Mouse (Mus musculus) small intestine, adult 2 months (tissue): ENCODE data around the gene Hspb11. TPM values are rescaled to one million over a fixed set of nuclear protein-coding genes. Genes with fewer than 3 reads are reported as not detected.

Source experiments
- H3K27ac ChIP-seq: fragments of 200-500 bp; 2 replicates; pipeline ENCODE4 v1.5.1; 2012; ENCODE audit warnings: low read depth, low read length, control low read depth, inconsistent platforms; ENCODE audit not compliant: insufficient read depth
- H3K27me3 ChIP-seq: fragments of 200-500 bp; 2 replicates; pipeline ENCODE4 v1.6.1; 2012; ENCODE audit warnings: mild to moderate bottlenecking, moderate library complexity, low read length, inconsistent platforms; ENCODE audit not compliant: control insufficient read depth, insufficient read depth
- H3K36me3 ChIP-seq: fragments of 200-500 bp; 2 replicates; pipeline ENCODE4 v1.6.1; 2012; ENCODE audit warnings: mild to moderate bottlenecking, low read length, control low read depth, inconsistent platforms; ENCODE audit not compliant: control insufficient read depth, insufficient read depth
- H3K4me1 ChIP-seq: fragments of 200-500 bp; 2 replicates; pipeline ENCODE4 v1.6.1; 2012; ENCODE audit warnings: low read length, inconsistent platforms, mixed read lengths; ENCODE audit not compliant: control insufficient read depth, insufficient read depth, insufficient read length
- H3K4me3 ChIP-seq: fragments of 200-500 bp; 2 replicates; pipeline ENCODE4 v1.5.1; 2012; ENCODE audit warnings: low read depth, mild to moderate bottlenecking, control low read depth, inconsistent platforms, low read length, moderate library complexity
- CTCF ChIP-seq: fragments of 200-500 bp; IDR thresholded peaks from 2 replicates; pipeline ENCODE4 v1.5.1; 2012; ENCODE audit warnings: low read depth, mild to moderate bottlenecking, control low read depth, inconsistent platforms, low read length, moderate library complexity, mixed read lengths; ENCODE audit not compliant: insufficient replicate concordance, insufficient read length; ENCODE audit errors: extremely low read depth
- POLR2A ChIP-seq: fragments of 200-500 bp; IDR thresholded peaks from 2 replicates; pipeline ENCODE4 v1.6.1; 2012; ENCODE audit warnings: low read depth, mild to moderate bottlenecking, control low read depth, inconsistent platforms, low read length, moderate library complexity
- WGBS: fragments of 180-500 bp; shearing (Covaris S2); methylation state at CpG from one replicate; pipeline ENCODE4 v1.1.7; 2018; 5-methylcytosine and 5-hydroxymethylcytosine counted together
- polyA plus RNA-seq: library from polyadenylated mRNA; depleted of rRNA; stranded (reverse); fragments of >200 nt; gene quantifications from 2 replicates; pipeline ENCODE4 v1.2.3, GENCODE M21; 2012; rRNA removed

The Hspb11 gene
- polyA plus RNA-seq, result 0.65 TPM in 1 of 2 replicates, not detected in the other

- no peaks in the 10 kb centered on the region for H3K36me3 ChIP-seq
- peak within 1 kb of the TSS; percentile 89 for H3K4me3 ChIP-seq
- H3K4me1 ChIP-seq, result peaks cover 6% of the 10 kb centered on the region; the same call in 1 of the 2 replicates
- H3K27ac ChIP-seq, result peak within 1 kb of the TSS; percentile 25
- under 1% methylated on average over 97 of the region's 101 CpGs for WGBS
- TF ChIP-seq POLR2A (peak; percentile 38), CTCF (peak; percentile 43; the same call in 1 of the 2 replicates)
- no peaks in the 10 kb centered on the region for H3K27me3 ChIP-seq
These were observed at the start of gene Hspb11, which contains the start of gene Lrrc42 for GRCm38 (mm10) chr4:107253125-107254091. Hspb11 (plus strand) TSS chr4:107253593. Lrrc42 (minus strand) TSS chr4:107253532.

- Histone ChIP-seq H3K4me1 (no peaks in the 10 kb centered on the region), H3K27ac (no peak overlapping the region), H3K4me3 (no peak overlapping the region), H3K36me3 (peaks cover 30% of the 10 kb centered on the region), H3K27me3 (no peaks in the 10 kb centered on the region)
- TF ChIP-seq CTCF (no peak), POLR2A (no peak)
- WGBS, result 97% methylated on average over 2 of the region's 2 CpGs
These were observed 46.4 kb upstream of the Hspb11 start for GRCm38 (mm10) chr4:107207016-107207415.

- no peak within 1 kb of the TSS for H3K4me3 ChIP-seq
- WGBS, result 78% methylated on average over 3 of the region's 3 CpGs
- no peak within 1 kb of the TSS for H3K27ac ChIP-seq
- peaks cover 19% of the 10 kb centered on the region for H3K36me3 ChIP-seq
- H3K4me1 ChIP-seq, result no peaks in the 10 kb centered on the region
- TF ChIP-seq CTCF (no peak), POLR2A (no peak)
- H3K27me3 ChIP-seq, result no peaks in the 10 kb centered on the region
These were observed 44.5 kb upstream of the Hspb11 start, which contains the start of gene Ldlrad1 for GRCm38 (mm10) chr4:107208880-107209279. Ldlrad1 (plus strand) TSS chr4:107209180.

DNA sequence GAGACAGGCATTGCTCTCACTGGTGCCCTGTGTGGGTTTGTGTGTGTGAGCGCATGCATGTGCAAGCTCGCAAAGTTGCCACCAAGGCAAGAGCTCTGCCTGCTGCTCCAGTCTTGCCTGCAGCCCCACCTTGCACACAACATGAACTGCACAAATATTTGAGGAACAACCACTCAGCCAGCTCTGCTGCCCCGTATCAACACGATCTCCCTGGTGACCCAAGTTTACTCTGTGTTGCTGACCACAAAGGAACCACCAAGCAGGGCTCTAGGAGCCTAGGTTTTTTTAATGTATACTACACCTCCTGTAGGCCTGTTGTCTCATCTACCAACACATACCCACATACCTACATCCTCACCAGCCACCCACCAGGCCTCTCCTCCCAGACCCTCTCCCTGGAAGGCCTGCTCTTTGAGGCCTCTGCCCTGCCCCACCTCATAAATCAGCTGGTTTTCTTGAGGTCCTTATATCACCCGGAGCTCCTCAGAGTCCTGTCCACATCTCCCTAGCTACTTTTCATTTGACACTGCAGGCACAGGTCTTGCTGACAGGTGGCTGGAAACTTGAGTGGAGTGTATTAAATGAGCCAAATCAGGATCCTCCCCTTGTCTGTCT, 42.8 kb upstream of the Hspb11 start:
- H3K4me3 ChIP-seq, result no peak overlapping the region
- peaks cover 7% of the 10 kb centered on the region for H3K36me3 ChIP-seq
- WGBS, result 44% methylated on average over 5 of the region's 5 CpGs
- TF ChIP-seq POLR2A, result no peak
- no peak for TF ChIP-seq CTCF
- no peaks in the 10 kb centered on the region for H3K4me1 ChIP-seq
- H3K27ac ChIP-seq, result no peak overlapping the region
- no peaks in the 10 kb centered on the region for H3K27me3 ChIP-seq

DNA sequence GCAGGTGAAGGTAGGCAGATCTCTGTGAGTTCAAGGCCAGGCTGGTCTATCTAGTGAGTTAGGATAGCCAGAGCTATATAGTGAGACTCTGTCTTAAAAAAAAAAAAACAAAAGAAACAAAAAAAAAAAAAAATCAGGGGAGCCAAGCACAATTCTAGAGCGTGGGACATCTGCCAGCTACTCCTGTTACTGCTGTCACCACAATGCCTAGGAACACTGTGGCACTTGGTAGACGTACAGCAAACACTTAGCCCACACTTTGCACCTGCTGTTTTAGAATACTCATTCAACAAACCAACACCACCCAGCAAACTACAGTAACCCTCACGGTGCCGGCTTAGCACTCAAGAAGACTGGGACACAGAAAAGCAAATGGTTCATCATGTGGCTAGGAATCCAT, 41.9 kb upstream of the Hspb11 start:
- no peak overlapping the region for H3K27ac ChIP-seq
- no peak overlapping the region for H3K4me3 ChIP-seq
- no peaks in the 10 kb centered on the region for H3K4me1 ChIP-seq
- WGBS, result 58% methylated on average over 4 of the region's 4 CpGs
- TF ChIP-seq POLR2A, result no peak
- no peak for TF ChIP-seq CTCF
- no peaks in the 10 kb centered on the region for H3K27me3 ChIP-seq
- H3K36me3 ChIP-seq, result peaks cover 4% of the 10 kb centered on the region; the same call in 1 of the 2 replicates

DNA sequence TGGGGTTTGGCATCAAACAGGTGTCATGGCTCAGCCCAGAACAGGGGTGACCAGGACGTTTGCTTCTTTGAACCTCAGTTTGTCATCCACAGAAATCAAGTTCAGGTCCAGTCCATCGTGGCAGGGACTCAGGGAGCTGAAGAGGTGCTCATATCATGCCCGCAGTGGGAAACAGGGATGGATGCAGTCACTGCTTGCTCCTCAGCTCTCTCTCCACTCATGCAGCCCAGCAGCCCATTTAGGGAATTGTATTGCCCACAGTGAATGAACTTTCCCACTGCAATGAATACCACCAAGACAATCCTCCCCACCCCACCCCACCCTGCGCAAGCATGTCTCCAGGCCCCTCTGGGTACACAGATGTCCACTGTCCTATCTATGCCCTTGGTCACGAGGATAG, 41.5 kb upstream of the Hspb11 start:
- peaks cover under 1% of the 10 kb centered on the region; the same call in 1 of the 2 replicates for H3K4me1 ChIP-seq
- peaks cover 4% of the 10 kb centered on the region; the same call in 1 of the 2 replicates for H3K36me3 ChIP-seq
- no peaks in the 10 kb centered on the region for H3K27me3 ChIP-seq
- no peak for TF ChIP-seq CTCF
- TF ChIP-seq POLR2A, result no peak
- WGBS, result 84% methylated on average over 5 of the region's 5 CpGs
- H3K27ac ChIP-seq, result no peak overlapping the region
- H3K4me3 ChIP-seq, result no peak overlapping the region
